Mouse (Mus musculus): ENCODE measurements around the gene T. TPM values are rescaled to one million over a fixed set of nuclear protein-coding genes. Genes with fewer than 3 reads are reported as not detected.

Gene T
- not detected in 2 replicates for polyA plus RNA-seq (2015; fragmentation: Nextera tagmentation; extraction: Ambion mirVana)

GRCm38 (mm10) chr17:8433978-8434960, at the start of gene T:
Gene T, plus strand, starts transcription at chr17:8434423.

Other genes starting within 250 kb of the T start
- gene Ccr6, start 198.4 kb upstream of the T start, polyA plus RNA-seq (2015; fragmentation: Nextera tagmentation; extraction: Ambion mirVana), result not detected in 2 replicates
- 383 and 451 TPM in 2 replicates for gene Mpc1, start 151.5 kb upstream of the T start, polyA plus RNA-seq (2015; fragmentation: Nextera tagmentation; extraction: Ambion mirVana)
- gene Sft2d1, start 123.3 kb upstream of the T start, polyA plus RNA-seq (2015; fragmentation: Nextera tagmentation; extraction: Ambion mirVana), result 81.3 and 91.8 TPM in 2 replicates
- gene Prr18, start 97.0 kb upstream of the T start, polyA plus RNA-seq (2015; fragmentation: Nextera tagmentation; extraction: Ambion mirVana), result 0.06 TPM in 1 of 2 replicates, not detected in the other
- gene T2, start 78.4 kb upstream of the T start, polyA plus RNA-seq (2015; fragmentation: Nextera tagmentation; extraction: Ambion mirVana), result not detected in 2 replicates
- gene Pde10a, start 90.9 kb downstream of the T start, polyA plus RNA-seq (2015; fragmentation: Nextera tagmentation; extraction: Ambion mirVana), result 1.3 and 1.4 TPM in 2 replicates
- gene Gm17087, start 132.5 kb downstream of the T start, polyA plus RNA-seq (2015; fragmentation: Nextera tagmentation; extraction: Ambion mirVana), result 0.15 TPM in 1 of 2 replicates, not detected in the other